Mouse (Mus musculus): ENCODE results near the gene Slc9a9.

DNA sequence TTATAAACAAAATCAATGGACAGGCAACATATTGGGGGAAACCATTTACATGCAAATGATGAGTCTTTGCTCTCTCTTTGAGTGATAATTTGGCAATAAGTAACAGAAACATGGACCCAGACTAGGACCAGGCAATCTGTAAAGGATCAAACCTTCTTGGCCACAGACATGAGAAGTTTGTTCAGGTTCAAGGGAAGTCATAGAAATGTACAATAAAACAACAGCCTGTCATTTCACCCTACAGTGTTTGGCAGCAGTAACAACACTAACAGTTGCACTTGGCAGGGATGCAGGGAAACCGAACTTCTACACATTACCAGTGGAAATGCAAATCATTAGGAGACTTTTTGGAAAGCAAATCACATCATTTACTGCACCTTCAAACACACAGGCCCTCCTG lies 164.1 kb downstream of the Slc9a9 start:
- TF ChIP-seq CTCF (IDR thresholded peaks at IDR 0.05; ENCODE audit: low read depth, low read length) (no peak), POLR2A (IDR thresholded peaks at IDR 0.05; ENCODE audit: borderline replicate concordance, low read depth, low read length) (no peak)
